Mouse (Mus musculus) hindbrain, embryonic 13.5 days (tissue): ENCODE measurements around the gene Shf. TPM values are rescaled to one million over a fixed set of nuclear protein-coding genes. Genes with fewer than 3 reads are reported as not detected.

Source experiments
- ATAC-seq: fragments of 200-750 bp; cut with Nextera tagmentation; 2 replicates; pipeline ENCODE4 v1.8.0; 2017; ENCODE audit warnings: moderate TSS enrichment; ENCODE audit not compliant: low FRiP score
- H3K27ac ChIP-seq: fragments of 300-500 bp; sonication (generic); 2 replicates; pipeline ENCODE4 v1.5.1; 2015; ENCODE audit warnings: inconsistent platforms, mild to moderate bottlenecking, moderate library complexity
- H3K27me3 ChIP-seq: fragments of 300-500 bp; sonication (generic); 2 replicates; pipeline ENCODE4 v1.6.1; 2015; ENCODE audit warnings: mild to moderate bottlenecking, inconsistent platforms
- H3K36me3 ChIP-seq: fragments of 300-500 bp; sonication (generic); 2 replicates; pipeline ENCODE4 v1.6.1; 2015; ENCODE audit warnings: mild to moderate bottlenecking, inconsistent platforms
- H3K4me1 ChIP-seq: fragments of 300-500 bp; sonication (generic); replicated peaks from 2 replicates; pipeline ENCODE4 v1.6.1; 2015; ENCODE audit warnings: inconsistent platforms
- H3K4me2 ChIP-seq: fragments of 300-500 bp; sonication (generic); 2 replicates; pipeline ENCODE4 v1.6.1; 2015; ENCODE audit warnings: inconsistent platforms, mild to moderate bottlenecking, moderate library complexity
- H3K4me3 ChIP-seq: fragments of 300-500 bp; sonication (generic); 2 replicates; pipeline ENCODE4 v1.5.1; 2015; ENCODE audit warnings: mild to moderate bottlenecking, inconsistent platforms
- H3K9ac ChIP-seq: fragments of 300-500 bp; sonication (generic); 2 replicates; pipeline ENCODE4 v1.6.1; 2015; ENCODE audit warnings: mild to moderate bottlenecking, inconsistent platforms
- H3K9me3 ChIP-seq: fragments of 300-500 bp; sonication (generic); 2 replicates; pipeline ENCODE4 v1.6.1; 2016; ENCODE audit warnings: inconsistent platforms
- WGBS: fragments of 180-500 bp; shearing (Covaris S2); methylation state at CpG from one replicate; pipeline ENCODE4 v1.1.7; 2015; 5-methylcytosine and 5-hydroxymethylcytosine counted together
- polyA plus RNA-seq: library from polyadenylated mRNA; unstranded; fragments of >200 nt; fragmentation: Nextera tagmentation; extraction: Ambion mirVana; gene quantifications from 2 replicates; pipeline ENCODE4 v1.2.1, GENCODE M21; 2015

The Shf gene
- polyA plus RNA-seq, 1 experiment from 2014 or later, result 13.5 TPM

DNA sequence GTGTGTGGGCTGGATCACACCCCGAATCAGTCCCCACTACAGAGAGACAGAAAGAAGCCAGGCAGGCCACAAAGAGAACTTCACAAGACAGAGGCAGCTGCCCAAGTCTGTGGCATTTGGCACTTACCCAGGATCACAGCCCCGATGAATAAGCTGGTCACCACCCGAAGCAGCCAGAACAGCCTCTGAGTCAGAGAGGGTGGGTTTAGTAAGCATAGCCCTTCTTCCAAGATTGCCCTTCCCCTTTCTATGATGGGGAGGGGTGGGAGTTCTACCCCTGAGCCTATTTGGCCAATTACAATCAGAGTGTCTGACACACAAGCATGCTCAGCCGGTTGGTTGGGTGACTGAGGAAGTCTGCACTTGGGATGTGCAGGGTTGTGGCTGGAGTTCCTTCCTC is 62.8 kb downstream of the Shf start:
- no peak for ATAC-seq

DNA sequence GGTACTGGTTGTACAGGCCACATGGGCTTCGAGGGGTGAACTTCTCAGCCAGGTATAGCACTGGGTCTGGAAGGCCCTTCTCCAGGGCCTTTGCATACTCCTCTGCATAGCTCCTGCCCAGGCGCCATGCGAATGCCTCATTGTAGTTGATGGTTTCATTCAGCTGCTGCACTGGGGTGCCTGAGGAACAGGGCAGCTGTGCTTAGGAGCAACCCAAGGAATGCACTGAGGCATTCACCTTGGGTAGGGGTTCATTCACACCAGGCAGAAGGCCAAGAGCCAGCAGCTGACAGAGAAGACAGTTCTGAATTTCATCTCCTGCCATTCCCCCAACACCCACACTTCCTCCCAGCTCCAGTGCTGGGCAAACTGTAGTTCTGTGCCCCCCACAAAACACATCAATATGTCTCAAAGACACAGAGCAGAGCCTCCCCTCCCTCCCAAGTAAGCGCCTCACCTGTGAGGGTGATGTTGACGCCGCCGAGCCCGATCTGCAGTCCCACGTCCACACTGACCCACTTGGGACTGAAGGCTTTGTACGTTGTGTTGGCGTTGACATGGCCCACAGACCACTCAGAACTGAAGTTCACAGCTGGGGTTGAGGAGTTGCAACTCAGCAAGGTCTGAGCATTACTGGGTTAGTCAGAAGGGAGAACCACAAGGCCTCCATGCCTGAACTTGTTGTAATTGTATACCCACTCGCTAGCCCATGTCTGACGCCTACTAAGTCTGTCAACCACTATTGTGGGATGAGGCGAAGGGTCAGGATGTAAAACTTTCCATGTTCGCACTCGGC is 63.7 kb downstream of the Shf start:
- H3K27me3 ChIP-seq, result peaks cover 83% of the 10 kb centered on the region
- no peak overlapping the region for H3K4me2 ChIP-seq
- H3K9ac ChIP-seq, result no peak overlapping the region
- H3K27ac ChIP-seq, result no peak overlapping the region
- H3K9me3 ChIP-seq, result no peaks in the 10 kb centered on the region
- WGBS, result 86% methylated on average over 16 of the region's 16 CpGs
- ATAC-seq, result no peak
- no peak overlapping the region for H3K4me3 ChIP-seq
- peaks cover 21% of the 10 kb centered on the region for H3K4me1 ChIP-seq
- no peaks in the 10 kb centered on the region for H3K36me3 ChIP-seq

More for the DNA sequence above, 62.8 kb downstream of the Shf start:
- no peak overlapping the region for H3K4me3 ChIP-seq
- H3K9me3 ChIP-seq, result no peaks in the 10 kb centered on the region
- H3K27me3 ChIP-seq, result peaks cover 74% of the 10 kb centered on the region
- WGBS, result 59% methylated on average over 4 of the region's 4 CpGs
- H3K9ac ChIP-seq, result no peak overlapping the region
- H3K4me1 ChIP-seq, result peaks cover 12% of the 10 kb centered on the region
- no peak overlapping the region for H3K27ac ChIP-seq
- no peaks in the 10 kb centered on the region for H3K36me3 ChIP-seq
- no peak overlapping the region for H3K4me2 ChIP-seq

DNA sequence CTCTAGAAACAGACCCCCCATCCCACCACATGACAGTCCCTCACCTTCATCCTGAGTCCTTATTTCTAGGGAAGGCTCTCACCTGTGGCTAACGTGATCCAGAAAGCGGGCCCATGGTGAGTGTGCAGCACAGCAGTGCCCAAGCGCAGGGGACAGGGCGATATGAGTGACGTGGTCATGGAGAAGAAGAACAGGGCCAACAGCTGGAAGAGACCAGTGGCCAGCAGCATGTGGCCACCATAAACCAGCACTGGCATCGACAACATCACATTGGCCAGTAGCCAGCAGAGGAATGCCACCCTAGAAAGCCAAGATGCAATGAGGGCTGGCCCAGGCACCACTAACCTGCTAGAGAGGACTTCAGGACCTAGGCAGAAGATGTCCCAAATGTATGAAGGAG is 64.4 kb downstream of the Shf start:
- no peaks in the 10 kb centered on the region for H3K9me3 ChIP-seq
- H3K9ac ChIP-seq, result no peak overlapping the region
- ATAC-seq, result no peak
- WGBS, result 88% methylated on average over 6 of the region's 6 CpGs
- no peak overlapping the region for H3K27ac ChIP-seq
- H3K36me3 ChIP-seq, result no peaks in the 10 kb centered on the region
- H3K27me3 ChIP-seq, result peaks cover 90% of the 10 kb centered on the region
- no peak overlapping the region for H3K4me3 ChIP-seq
- no peak overlapping the region for H3K4me2 ChIP-seq
- peaks cover 21% of the 10 kb centered on the region for H3K4me1 ChIP-seq

DNA sequence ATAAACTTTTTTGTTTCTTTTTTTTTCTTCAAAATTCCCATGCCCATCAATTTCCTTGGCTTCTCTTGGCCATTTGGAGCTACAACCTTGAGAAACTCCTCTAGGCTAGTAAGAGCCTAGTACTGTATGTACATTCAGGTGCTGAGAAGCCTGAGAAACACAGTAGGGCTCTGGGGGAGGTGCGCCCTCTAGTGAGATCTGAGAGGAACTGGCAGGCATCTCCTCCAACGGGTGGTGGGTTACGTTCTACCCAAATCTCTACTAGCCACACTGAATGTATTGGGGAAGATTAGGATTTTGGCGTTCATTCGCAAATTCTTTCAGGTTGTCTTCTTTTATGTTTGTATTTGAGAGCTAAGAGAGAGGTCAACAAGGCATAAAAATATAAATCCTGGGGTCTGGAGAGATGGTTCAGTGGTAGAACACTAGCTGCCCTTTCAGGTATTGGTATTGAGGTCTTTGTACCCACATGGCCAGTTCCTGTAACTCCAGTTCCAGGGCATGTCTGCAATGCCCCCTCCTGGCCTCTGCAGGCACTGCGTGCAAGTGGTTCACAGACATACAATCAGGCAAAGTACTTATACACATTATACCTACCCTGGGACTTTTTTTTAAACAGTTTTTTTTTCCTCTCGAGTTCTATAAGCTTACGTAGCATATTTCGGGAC is 66.3 kb downstream of the Shf start:
- Histone ChIP-seq H3K27ac (no peak overlapping the region), H3K36me3 (no peaks in the 10 kb centered on the region), H3K4me3 (no peak overlapping the region), H3K27me3 (peaks cover 99% of the 10 kb centered on the region), H3K4me2 (no peak overlapping the region), H3K4me1 (peaks cover 38% of the 10 kb centered on the region), H3K9me3 (no peaks in the 10 kb centered on the region), H3K9ac (no peak overlapping the region)
- 15% methylated on average over 9 of the region's 9 CpGs for WGBS
- ATAC-seq, result peak; percentile 70

DNA sequence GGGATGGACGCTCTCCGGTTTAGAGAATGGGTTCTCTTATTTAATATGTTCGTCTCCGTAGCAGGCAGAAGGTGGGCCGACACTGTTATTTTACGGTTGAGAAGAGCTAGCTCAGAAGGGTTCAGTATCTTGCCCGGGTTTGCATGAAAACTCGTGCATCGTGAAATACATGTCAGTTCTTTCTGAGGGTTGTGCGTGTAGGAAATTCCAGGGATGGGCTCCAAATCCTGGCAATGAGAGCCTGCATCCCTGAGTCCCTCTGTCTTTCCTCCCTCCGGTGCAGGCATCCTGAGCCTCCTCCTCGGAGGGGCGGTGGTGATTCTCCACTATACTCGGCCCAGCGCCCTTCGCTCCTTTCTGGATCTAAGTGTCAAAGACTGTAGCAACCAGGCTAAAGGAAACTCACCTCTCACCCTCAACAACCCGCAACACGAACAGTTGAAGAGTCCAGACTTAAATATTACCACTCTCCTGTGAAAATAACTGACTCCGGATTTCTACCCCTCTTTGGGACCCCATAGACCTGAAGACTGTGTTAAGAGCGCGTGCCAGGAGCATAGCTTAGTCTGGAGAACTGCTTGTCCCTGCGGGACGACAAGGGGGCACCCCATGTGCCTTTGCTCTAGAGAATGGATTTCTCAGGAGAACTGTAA is 66.9 kb downstream of the Shf start:
- Histone ChIP-seq H3K9me3 (no peaks in the 10 kb centered on the region), H3K9ac (peak overlapping the region; percentile 67), H3K4me2 (peak overlapping the region; percentile 88), H3K27me3 (peaks cover 100% of the 10 kb centered on the region), H3K36me3 (no peaks in the 10 kb centered on the region), H3K4me3 (peak overlapping the region; percentile 45), H3K4me1 (peaks cover 45% of the 10 kb centered on the region), H3K27ac (no peak overlapping the region)
- WGBS, result 6% methylated on average over 23 of the region's 23 CpGs
- no peak; the same call in 1 of the 2 replicates for ATAC-seq

DNA sequence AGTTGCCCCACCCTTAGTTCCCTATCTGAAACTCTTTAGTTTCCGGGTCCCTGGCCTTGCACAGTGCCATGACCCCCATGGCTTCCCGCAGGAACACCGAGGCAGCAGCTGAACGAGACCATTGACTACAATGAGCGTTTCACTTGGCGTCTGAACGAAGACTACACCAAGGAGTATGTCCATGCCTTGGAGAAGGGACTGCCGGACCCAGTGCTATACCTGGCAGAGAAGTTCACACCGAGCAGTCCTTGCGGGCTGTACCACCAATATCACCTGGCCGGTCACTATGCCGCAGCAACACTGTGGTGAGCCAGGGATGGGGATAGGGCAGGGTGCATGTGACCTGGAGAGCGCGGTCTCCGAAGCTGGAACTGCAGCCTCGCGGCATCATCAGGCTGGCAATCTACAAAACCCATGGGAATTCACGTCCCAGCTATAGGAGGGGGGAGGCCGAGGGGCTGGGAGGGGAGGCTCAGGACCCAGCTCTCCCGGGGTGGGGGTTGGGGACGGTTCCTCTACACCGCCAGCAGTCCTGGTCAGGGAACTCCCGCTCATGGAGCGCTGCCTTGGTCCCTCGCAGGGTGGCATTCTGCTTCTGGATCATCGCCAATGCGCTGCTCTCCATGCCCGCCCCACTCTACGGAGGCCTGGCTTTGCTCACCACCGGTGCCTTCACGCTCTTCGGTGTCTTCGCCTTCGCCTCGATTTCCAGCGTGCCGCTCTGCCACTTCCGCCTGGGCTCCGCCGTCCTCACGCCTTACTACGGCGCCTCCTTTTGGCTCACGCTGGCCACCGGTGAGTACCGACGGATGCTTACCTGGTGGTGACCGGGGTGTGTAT is 67.7 kb downstream of the Shf start:
- Histone ChIP-seq H3K4me1 (peaks cover 49% of the 10 kb centered on the region), H3K9me3 (no peaks in the 10 kb centered on the region), H3K27ac (no peak overlapping the region), H3K4me2 (peak overlapping the region; percentile 88), H3K4me3 (peak overlapping the region; percentile 45), H3K9ac (peak overlapping the region; percentile 67), H3K27me3 (peaks cover 99% of the 10 kb centered on the region), H3K36me3 (no peaks in the 10 kb centered on the region)
- 1% methylated on average over 48 of the region's 48 CpGs for WGBS
- ATAC-seq, result peak; percentile 49

DNA sequence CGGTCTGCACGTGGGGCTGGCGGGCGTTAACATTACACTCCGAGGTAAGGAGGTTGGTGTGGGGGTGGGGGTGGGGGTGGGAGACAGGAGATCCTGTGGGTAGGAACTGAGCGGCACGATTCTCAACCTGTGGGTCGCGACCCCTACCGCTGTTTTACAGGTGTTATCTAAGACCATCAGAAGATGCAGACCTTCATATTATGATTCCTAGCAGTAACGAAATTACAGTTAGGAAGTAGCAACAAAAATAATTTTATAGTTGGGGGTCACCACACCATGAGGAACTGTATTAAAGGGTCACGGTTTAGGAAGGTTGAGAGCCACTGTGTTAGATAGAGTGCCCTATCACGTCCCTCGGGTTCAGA is 68.3 kb downstream of the Shf start:
- Histone ChIP-seq H3K9ac (no peak overlapping the region), H3K9me3 (no peaks in the 10 kb centered on the region), H3K36me3 (no peaks in the 10 kb centered on the region), H3K4me1 (peaks cover 49% of the 10 kb centered on the region), H3K4me3 (peak overlapping the region; percentile 45), H3K4me2 (peak overlapping the region; percentile 88), H3K27ac (no peak overlapping the region), H3K27me3 (peaks cover 99% of the 10 kb centered on the region)
- 2% methylated on average over 14 of the region's 14 CpGs for WGBS
- no peak for ATAC-seq

DNA sequence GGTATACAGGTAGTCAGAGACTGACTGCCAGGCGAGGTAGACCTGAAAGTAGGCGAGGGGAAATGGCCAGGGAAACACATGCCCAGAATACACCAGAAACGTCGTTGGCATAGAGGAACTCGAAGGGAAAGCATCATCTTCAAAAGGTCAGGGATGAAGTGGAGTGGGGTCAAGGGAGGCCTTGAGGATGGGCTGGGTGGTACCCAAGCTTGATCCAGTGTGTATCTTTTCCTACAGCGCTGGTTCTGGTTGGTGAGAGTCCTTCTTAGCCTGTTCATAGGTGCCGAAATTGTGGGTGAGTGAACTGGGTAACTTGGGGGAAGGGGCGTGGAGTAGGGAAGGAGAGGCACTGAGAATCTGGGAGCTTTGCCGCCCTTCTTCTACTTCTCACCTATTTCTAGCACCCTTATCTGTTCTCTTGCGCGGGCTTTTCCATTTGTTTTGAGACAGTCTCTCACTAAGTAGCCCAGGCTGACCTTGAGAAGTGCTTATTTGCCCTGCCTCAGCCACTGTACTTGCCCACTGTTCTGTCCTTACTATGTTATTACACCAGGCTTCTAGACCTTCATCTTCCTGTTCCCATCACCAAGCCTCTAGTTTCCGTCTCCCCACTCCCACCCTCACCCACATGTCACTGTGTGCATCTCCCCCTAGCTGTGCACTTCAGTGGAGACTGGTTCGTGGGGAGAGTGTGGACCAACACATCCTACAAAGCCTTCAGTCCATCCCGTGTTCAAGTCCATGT is 68.9 kb downstream of the Shf start:
- ATAC-seq, result no peak
- Histone ChIP-seq H3K9me3 (no peaks in the 10 kb centered on the region), H3K27ac (no peak overlapping the region), H3K4me3 (0 out of 2 replicates have a peak overlapping the region, but pooled peaks have one; percentile 45), H3K36me3 (no peaks in the 10 kb centered on the region), H3K4me1 (peaks cover 49% of the 10 kb centered on the region), H3K27me3 (peaks cover 99% of the 10 kb centered on the region), H3K9ac (no peak overlapping the region), H3K4me2 (no peak overlapping the region)
- 7% methylated on average over 14 of the region's 14 CpGs for WGBS

Other genes with a start within 250 kb of the Shf start
- 112 and 119 TPM in 2 replicates for gene B2m, start 221.5 kb downstream of the Shf start, polyA plus RNA-seq
- gene Trim69, start 208.5 kb downstream of the Shf start, polyA plus RNA-seq, result not detected in 2 replicates
- not detected in 2 replicates for gene Patl2, start 183.0 kb downstream of the Shf start, polyA plus RNA-seq
- not detected in 2 replicates for gene Terb2, start 182.9 kb downstream of the Shf start, polyA plus RNA-seq
- gene Sord, start 134.4 kb downstream of the Shf start, polyA plus RNA-seq, result 18.7 and 19.4 TPM in 2 replicates
- gene Duox2, start 70.7 kb downstream of the Shf start, polyA plus RNA-seq, result not detected in 2 replicates
- gene Duoxa2, start 70.3 kb downstream of the Shf start, polyA plus RNA-seq, result not detected in 2 replicates
- gene Duoxa1, start 55.4 kb downstream of the Shf start, polyA plus RNA-seq, result 0.13 TPM in 1 of 2 replicates, not detected in the other
- gene Duox1, start 53.5 kb downstream of the Shf start, polyA plus RNA-seq, result 0.13 and 0.16 TPM in 2 replicates
- 0.05 and 0.14 TPM in 2 replicates for gene Slc28a2, start 57.3 kb upstream of the Shf start, polyA plus RNA-seq
- gene Gm14085, start 115.8 kb upstream of the Shf start, polyA plus RNA-seq, result not detected in 2 replicates
- 26.8 and 27.3 TPM in 2 replicates for gene Gatm, start 242.1 kb upstream of the Shf start, polyA plus RNA-seq